Mouse (Mus musculus): ENCODE results near the gene Atr. TPM values are rescaled to one million over a fixed set of nuclear protein-coding genes. Genes with fewer than 3 reads are reported as not detected.
"Not testable (repeated sequence)": the region's sequence is repeated elsewhere in the genome, so short reads cannot be mapped to it uniquely, and the experiment has no call there.

Atr gene
- total RNA-seq, 2 experiments from 2014 or later, result 9.4 to 11.3 TPM

DNA sequence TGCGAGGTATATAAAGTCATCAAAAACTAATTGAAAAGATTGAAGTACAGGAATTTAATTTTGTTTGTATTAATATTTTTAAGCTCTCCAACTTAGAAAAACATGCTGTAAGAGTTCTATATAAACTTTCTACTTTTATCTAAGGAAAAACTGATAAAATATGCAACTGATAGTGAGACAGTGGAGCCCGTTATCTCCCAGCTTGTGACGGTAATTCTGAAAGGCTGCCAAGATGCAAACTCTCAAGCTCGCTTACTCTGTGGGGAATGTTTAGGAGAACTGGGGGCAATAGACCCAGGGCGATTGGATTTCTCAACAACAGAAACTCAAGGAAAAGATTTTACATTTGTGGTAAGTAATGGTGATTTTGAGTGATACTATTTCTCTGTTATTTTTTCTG is 40.0 kb downstream of the Atr start:
- DNase-seq (ENCODE audit: extremely low spot score in 1 of 2, low spot score in 1 of 2), result no peak

DNA sequence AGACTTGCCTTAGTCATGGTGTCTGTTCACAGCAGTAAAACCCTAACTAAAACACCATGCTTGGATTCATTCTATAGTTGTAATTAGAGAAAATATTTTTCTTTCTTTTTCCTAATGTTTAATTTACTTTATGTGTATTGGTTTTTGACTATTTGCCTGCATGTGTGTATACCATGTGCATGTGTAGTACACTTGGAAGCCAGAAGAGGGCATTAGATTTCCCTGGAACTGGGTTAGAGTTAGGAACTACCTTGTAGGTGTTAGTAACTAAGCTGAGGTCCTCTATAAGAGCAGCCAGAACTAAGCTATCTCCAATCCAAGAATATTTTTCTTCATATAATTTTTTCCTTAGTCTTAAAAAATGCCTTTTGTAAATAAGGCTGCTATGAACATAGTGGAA is 75.5 kb downstream of the Atr start:
- DNase-seq (ENCODE audit: extremely low spot score in 1 of 2, low spot score in 1 of 2), result no peak

GRCm38 (mm10) chr9:95953658-95954057 is 96.3 kb downstream of the Atr start:
- DNase-seq (ENCODE audit: extremely low spot score in 1 of 2, low spot score in 1 of 2), result no peak

GRCm38 (mm10) chr9:95954226-95954584 is 96.8 kb downstream of the Atr start:
- peak in 1 of 2 experiments; percentile 27 for DNase-seq (ENCODE audit: extremely low spot score in 1 of 2, low spot score in 1 of 2)

GRCm38 (mm10) chr9:95954585-95955461 is 97.4 kb downstream of the Atr start, which contains the start of gene Xrn1:
Gene Xrn1, plus strand, starts transcription at chr9:95954760.
- DNase-seq (ENCODE audit: extremely low spot score in 1 of 2, low spot score in 1 of 2), result peak; percentile 82 to 90

- no peak for DNase-seq (ENCODE audit: extremely low spot score in 1 of 2, low spot score in 1 of 2)
Measured at GRCm38 (mm10) chr9:95957611-95958010, 100.2 kb downstream of the Atr start.

- DNase-seq (ENCODE audit: extremely low spot score in 1 of 2, low spot score in 1 of 2), result no peak
Measured at GRCm38 (mm10) chr9:95958041-95958730, 100.8 kb downstream of the Atr start.

DNA sequence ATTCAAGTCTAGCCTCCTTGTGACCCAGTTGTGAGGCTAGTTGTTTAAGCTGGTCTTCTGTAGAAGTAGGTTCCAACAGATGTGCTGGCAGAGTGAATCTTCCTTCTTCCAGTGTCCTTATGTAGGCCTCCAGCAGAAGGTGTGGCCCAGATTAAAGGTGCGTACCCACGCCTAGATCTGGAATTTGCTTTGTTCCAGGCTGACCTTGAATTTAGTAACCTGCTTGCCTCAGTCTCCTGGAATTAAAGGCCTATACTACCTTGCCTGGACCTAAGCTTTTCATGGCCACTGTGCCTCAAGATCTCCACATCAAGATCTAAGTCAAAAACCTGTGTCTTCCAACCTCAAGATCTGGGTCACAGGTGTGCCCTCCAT is 101.3 kb downstream of the Atr start:
- not testable (repeated sequence) for DNase-seq (ENCODE audit: extremely low spot score in 1 of 2, low spot score in 1 of 2)

DNA sequence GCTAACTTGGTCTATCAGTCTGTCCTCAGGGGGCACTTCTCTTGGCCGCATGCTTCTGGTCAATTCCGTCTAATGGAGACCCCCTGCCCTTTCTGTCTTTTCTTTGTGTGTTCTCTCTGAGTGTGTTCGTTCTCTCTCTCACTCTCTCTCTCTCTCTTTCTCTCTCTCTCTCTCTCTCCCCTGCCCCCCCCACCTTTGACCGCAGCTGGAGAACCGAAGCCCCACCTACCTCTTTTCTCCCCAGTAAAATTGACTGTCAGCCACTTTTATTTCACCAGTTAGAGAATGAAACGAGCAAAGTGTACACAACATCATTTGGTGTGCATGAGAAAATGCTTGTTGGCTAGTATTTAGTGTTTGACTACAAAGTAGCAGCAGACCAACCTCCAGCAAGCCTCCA is 101.8 kb downstream of the Atr start:
- DNase-seq (ENCODE audit: extremely low spot score in 1 of 2, low spot score in 1 of 2), result no peak

DNA sequence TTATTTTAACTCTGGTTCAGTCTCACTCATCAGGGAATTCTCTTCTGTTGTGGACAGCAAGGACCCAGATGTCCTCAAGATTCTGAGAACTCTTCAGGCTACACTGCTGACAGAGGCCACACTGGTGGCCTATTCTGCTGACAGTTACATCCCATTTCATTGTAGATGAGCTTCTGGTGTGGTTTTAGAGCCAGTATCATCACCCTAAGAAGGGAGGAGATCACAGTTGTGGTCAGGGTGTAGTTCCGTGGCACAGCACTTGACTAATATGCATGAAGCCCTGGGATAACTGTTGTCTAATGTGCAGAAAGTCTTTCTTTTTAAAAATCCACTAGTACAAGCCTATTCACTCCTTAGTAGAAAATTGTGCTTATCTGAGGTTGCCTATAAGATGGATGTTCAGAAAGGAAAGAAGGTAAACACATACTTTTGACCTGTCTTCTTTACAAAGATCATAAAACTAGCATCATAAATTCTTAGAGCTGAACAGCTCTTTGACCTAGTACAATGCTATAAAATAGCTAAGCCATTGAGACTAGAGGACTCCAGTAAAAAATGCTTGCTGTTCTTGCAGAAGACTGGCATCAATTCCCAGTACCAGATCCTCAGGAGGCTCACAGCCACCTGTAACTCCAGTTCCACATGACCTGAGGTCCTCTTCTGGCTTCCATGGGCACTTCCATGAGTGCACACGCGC is 102.5 kb downstream of the Atr start:
- no peak for DNase-seq (ENCODE audit: extremely low spot score in 1 of 2, low spot score in 1 of 2)

DNA sequence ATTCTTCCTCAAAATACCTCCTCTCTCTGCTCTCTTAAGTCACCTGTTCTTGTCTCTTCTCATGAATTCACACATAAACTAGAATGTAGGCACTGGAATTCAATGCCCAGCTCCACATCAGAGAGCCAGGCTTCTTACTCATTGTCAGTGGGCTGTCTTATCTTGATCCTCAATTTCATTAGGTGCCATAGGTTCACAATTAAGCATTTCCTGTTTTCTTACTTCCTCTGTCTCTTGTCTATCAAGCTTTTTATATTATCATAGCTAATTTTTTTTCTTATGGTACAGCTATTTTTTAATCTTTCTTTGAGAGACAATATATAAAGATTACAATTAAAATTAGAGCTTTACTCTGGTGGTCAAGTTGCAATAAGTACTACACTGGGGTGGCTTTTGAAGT is 103.7 kb downstream of the Atr start:
- DNase-seq (ENCODE audit: extremely low spot score in 1 of 2, low spot score in 1 of 2), result no peak

- DNase-seq (ENCODE audit: extremely low spot score in 1 of 2, low spot score in 1 of 2), result no peak
Measured at GRCm38 (mm10) chr9:95964037-95964436, 106.6 kb downstream of the Atr start.

- DNase-seq (ENCODE audit: extremely low spot score in 1 of 2, low spot score in 1 of 2), result no peak
Measured at GRCm38 (mm10) chr9:95978279-95978678, 120.9 kb downstream of the Atr start.

DNA sequence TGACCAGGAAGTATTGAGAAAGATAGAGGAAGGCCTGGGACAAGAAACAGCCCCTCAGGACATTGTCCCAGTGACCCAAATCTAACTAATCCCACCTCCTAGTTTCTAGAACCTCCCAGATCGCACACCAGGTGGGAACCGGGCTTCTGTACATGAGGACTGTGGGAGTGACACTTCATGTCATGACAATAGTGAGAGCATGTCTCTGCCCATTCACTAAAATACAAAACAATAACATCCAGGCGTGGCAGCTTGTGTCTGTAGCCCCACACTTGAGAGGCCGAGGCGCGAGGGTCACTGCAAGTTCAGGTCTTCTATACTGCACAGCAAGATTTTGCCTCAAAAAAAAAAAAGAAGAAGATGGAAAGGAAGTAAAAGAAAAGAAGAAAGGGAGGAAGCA is 122.5 kb downstream of the Atr start:
- DNase-seq (ENCODE audit: extremely low spot score in 1 of 2, low spot score in 1 of 2), result no peak

- DNase-seq (ENCODE audit: extremely low spot score in 1 of 2, low spot score in 1 of 2), result no peak
Measured at GRCm38 (mm10) chr9:95992255-95992654, 134.9 kb downstream of the Atr start.

Other genes starting within 250 kb of the Atr start
- gene Pcolce2, start 220.0 kb upstream of the Atr start, total RNA-seq (2021), result 1 to 10 TPM; 1.7 to 1.9 TPM
- gene Trpc1, start 107.2 kb upstream of the Atr start, total RNA-seq (2021), result 10 to 100 TPM; 41.0 to 48.0 TPM
- gene Pls1, start 12.3 kb upstream of the Atr start, total RNA-seq (2021), result 10 to 100 TPM in 1 of 2 experiments, 1 to 10 TPM in 1; 7.0 to 10.2 TPM
- 10 to 100 TPM; 24.0 to 28.5 TPM for gene Xrn1, start 97.2 kb downstream of the Atr start, total RNA-seq (2021)

Measured in layer of hippocampus, postnatal 25 days (tissue).